Mouse (Mus musculus) forebrain, embryonic 16.5 days (tissue): Measurements from ENCODE around the gene Rem1. TPM values are rescaled to one million over a fixed set of nuclear protein-coding genes. Genes with fewer than 3 reads are reported as not detected.

Experiments used
- ATAC-seq: fragments of 200-750 bp; cut with Nextera tagmentation; 2 replicates; pipeline ENCODE4 v1.8.0; 2017; ENCODE audit warnings: mild to moderate bottlenecking, moderate library complexity
- H3K27ac ChIP-seq: fragments of 300-500 bp; sonication (generic); 2 replicates; pipeline ENCODE4 v1.5.1; 2014; ENCODE audit warnings: low read length, control low read depth
- H3K27me3 ChIP-seq: fragments of 300-500 bp; sonication (generic); replicated peaks from 2 replicates; pipeline ENCODE4 v1.6.1; 2014; ENCODE audit warnings: low read length; ENCODE audit not compliant: control insufficient read depth, insufficient read depth
- H3K36me3 ChIP-seq: fragments of 300-500 bp; sonication (generic); 2 replicates; pipeline ENCODE4 v1.6.1; 2014; ENCODE audit not compliant: control insufficient read depth, insufficient read depth
- H3K4me1 ChIP-seq: fragments of 300-500 bp; sonication (generic); replicated peaks from 2 replicates; pipeline ENCODE4 v1.6.1; 2014; ENCODE audit warnings: low read length; ENCODE audit not compliant: control insufficient read depth, insufficient read depth
- H3K4me2 ChIP-seq: fragments of 300-500 bp; sonication (generic); 2 replicates; pipeline ENCODE4 v1.6.1; 2014; ENCODE audit warnings: mild to moderate bottlenecking, low read length, control low read depth
- H3K4me3 ChIP-seq: fragments of 300-500 bp; sonication (generic); replicated peaks from 2 replicates; pipeline ENCODE4 v1.5.1; 2014; ENCODE audit warnings: mild to moderate bottlenecking, low read length, control low read depth
- H3K9ac ChIP-seq: fragments of 300-500 bp; sonication (generic); replicated peaks from 2 replicates; pipeline ENCODE4 v1.6.1; 2014; ENCODE audit warnings: low read depth, low read length, control low read depth
- H3K9me3 ChIP-seq: fragments of 300-500 bp; sonication (generic); 2 replicates; pipeline ENCODE4 v1.6.1; 2016; ENCODE audit warnings: low read length; ENCODE audit not compliant: control insufficient read depth
- WGBS: fragments of 180-500 bp; shearing (Covaris S2); extraction: QIAGEN DNeasy Blood & Tissue Kit; methylation state at CpG from one replicate; pipeline ENCODE4 v1.1.7; 2014; 5-methylcytosine and 5-hydroxymethylcytosine counted together
- polyA plus RNA-seq: library from polyadenylated mRNA; unstranded; fragments of >200 nt; fragmentation: Nextera tagmentation; extraction: Ambion mirVana; gene quantifications from 2 replicates; pipeline ENCODE4 v1.2.1, GENCODE M21; 2015

The Rem1 gene
- polyA plus RNA-seq, 1 experiment from 2014 or later: 0.32 TPM

DNA sequence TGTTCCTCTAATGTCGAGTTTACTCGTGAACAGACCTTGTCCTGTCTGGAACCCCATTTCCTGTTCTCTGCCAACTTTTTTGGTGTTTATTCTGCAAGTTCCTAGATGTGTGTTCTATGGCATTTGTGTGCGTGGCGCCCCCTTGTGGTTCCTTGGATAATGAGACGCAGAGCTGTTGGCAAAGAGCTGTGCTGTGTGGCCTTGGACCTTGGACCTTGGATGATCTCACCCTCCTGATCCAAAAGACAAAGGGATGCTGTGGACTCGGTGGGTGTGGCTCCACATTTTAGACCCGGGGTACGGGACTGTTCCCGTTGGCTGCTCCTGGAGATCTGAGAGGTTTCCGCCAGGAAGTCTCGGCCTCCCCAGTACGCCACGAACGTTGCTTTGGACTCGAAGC is 22.7 kb upstream of the Rem1 start, which contains the start of gene Defb36:
Gene Defb36 (plus strand): TSS at position 271 of the 400 bp plus-strand sequence.
- no peak for ATAC-seq
- Histone ChIP-seq H3K9ac (no peak within 1 kb of the TSS), H3K27me3 (no peaks in the 10 kb centered on the region), H3K36me3 (no peaks in the 10 kb centered on the region), H3K4me2 (no peak within 1 kb of the TSS), H3K27ac (no peak within 1 kb of the TSS), H3K4me3 (no peak within 1 kb of the TSS), H3K4me1 (no peaks in the 10 kb centered on the region), H3K9me3 (no peaks in the 10 kb centered on the region)
- WGBS: 84% methylated on average over 15 of the region's 15 CpGs

DNA sequence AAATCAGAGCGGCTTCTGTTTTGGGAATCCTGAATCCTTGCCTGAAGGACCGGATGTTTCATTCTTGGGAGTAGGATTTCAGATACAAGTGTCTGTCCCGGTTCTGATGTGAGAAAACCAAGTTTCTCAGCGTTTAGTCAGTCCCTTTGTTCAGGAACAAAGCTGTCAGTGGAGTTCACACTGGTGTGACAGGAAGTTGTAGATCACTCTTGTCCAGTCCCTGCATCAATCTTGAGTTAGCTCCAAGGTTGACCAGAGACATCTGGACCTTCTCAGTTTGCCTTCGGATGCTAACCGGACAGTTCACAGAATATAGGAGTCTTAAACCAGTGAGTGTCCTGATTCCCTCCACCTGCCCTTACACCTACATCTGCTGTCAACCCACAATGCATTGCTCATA is 19.0 kb upstream of the Rem1 start:
- WGBS: 84% methylated on average over 6 of the region's 6 CpGs
- Histone ChIP-seq H3K4me3 (no peak overlapping the region), H3K27me3 (no peaks in the 10 kb centered on the region), H3K27ac (no peak overlapping the region), H3K36me3 (no peaks in the 10 kb centered on the region), H3K9ac (no peak overlapping the region), H3K9me3 (no peaks in the 10 kb centered on the region), H3K4me2 (no peak overlapping the region), H3K4me1 (0 out of 2 replicates have a peak, but pooled peaks cover 2% of the 10 kb centered on the region)
- no peak for ATAC-seq

GRCm38 (mm10) chr2:152608719-152609118 is 18.0 kb upstream of the Rem1 start:
- no peaks in the 10 kb centered on the region for H3K9me3 ChIP-seq
- H3K4me3 ChIP-seq: no peak overlapping the region
- 0 out of 2 replicates have a peak, but pooled peaks cover 2% of the 10 kb centered on the region for H3K4me1 ChIP-seq
- ATAC-seq: no peak
- WGBS: 86% methylated on average over 1 of the region's 1 CpGs
- no peak overlapping the region for H3K4me2 ChIP-seq
- no peaks in the 10 kb centered on the region for H3K36me3 ChIP-seq
- H3K27ac ChIP-seq: no peak overlapping the region
- no peak overlapping the region for H3K9ac ChIP-seq
- no peaks in the 10 kb centered on the region for H3K27me3 ChIP-seq

DNA sequence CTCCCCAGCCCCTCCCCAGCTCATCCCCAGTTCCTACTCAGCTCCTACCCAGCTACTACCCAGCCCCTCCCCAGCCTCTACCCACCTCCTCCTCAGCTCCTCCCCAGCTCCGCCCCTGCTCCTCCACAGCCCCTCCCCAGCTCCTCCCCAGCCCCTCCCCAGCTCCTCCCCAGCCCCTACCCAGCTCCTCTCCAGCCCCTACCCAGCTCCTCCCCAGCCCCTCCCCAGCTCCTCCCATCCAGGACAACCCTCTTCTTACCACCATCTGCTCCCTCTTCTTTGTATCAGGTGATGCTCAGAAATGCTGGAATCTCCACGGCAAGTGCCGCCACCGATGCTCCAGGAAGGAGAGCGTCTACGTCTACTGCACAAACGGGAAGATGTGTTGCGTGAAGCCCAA is 14.6 kb upstream of the Rem1 start:
- Histone ChIP-seq H3K36me3 (no peaks in the 10 kb centered on the region), H3K27me3 (no peaks in the 10 kb centered on the region), H3K4me3 (no peak overlapping the region), H3K4me1 (0 out of 2 replicates have a peak, but pooled peaks cover 2% of the 10 kb centered on the region), H3K9ac (no peak overlapping the region), H3K4me2 (no peak overlapping the region), H3K9me3 (no peaks in the 10 kb centered on the region), H3K27ac (no peak overlapping the region)
- no peak for ATAC-seq
- 28% methylated on average over 8 of the region's 8 CpGs for WGBS

DNA sequence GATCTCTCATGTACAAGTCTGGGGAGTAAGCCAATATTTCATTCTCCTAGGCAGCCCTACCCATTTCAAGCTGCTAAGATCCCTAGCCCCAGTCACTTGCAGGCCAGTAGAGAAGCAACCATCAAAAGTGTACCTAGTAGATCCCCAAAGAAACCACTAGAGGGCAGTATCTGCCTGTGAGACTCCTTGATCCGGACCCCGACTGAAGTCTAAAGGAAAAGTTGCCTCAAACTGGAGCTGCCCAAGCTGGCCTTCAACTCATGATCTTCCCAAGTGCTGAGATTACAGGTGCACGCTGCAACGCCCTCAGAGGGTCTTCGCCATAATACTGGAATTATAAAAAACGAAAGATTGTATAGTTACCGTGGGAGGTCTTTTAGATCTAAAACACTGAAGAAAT is 11.2 kb upstream of the Rem1 start:
- no peak overlapping the region for H3K4me3 ChIP-seq
- H3K9me3 ChIP-seq: no peaks in the 10 kb centered on the region
- no peak overlapping the region for H3K27ac ChIP-seq
- H3K36me3 ChIP-seq: no peaks in the 10 kb centered on the region
- H3K9ac ChIP-seq: no peak overlapping the region
- no peaks in the 10 kb centered on the region for H3K27me3 ChIP-seq
- 0 out of 2 replicates have a peak, but pooled peaks cover 2% of the 10 kb centered on the region for H3K4me1 ChIP-seq
- 9% methylated on average over 7 of the region's 7 CpGs for WGBS
- peak; percentile 79 for ATAC-seq
- no peak overlapping the region for H3K4me2 ChIP-seq

GRCm38 (mm10) chr2:152616470-152616869 is 10.3 kb upstream of the Rem1 start:
- Histone ChIP-seq H3K27ac (no peak overlapping the region), H3K27me3 (no peaks in the 10 kb centered on the region), H3K4me2 (no peak overlapping the region), H3K9ac (no peak overlapping the region), H3K9me3 (no peaks in the 10 kb centered on the region), H3K4me3 (no peak overlapping the region), H3K36me3 (no peaks in the 10 kb centered on the region), H3K4me1 (0 out of 2 replicates have a peak, but pooled peaks cover 2% of the 10 kb centered on the region)
- WGBS: 84% methylated on average over 6 of the region's 6 CpGs
- ATAC-seq: no peak

GRCm38 (mm10) chr2:152617374-152617773 is 9.4 kb upstream of the Rem1 start:
- Histone ChIP-seq H3K4me1 (no peaks in the 10 kb centered on the region), H3K9me3 (no peaks in the 10 kb centered on the region), H3K9ac (no peak overlapping the region), H3K4me2 (no peak overlapping the region), H3K27me3 (no peaks in the 10 kb centered on the region), H3K27ac (no peak overlapping the region), H3K4me3 (no peak overlapping the region), H3K36me3 (no peaks in the 10 kb centered on the region)
- WGBS: 58% methylated on average over 5 of the region's 5 CpGs
- no peak for ATAC-seq

GRCm38 (mm10) chr2:152620367-152621134 is 6.2 kb upstream of the Rem1 start:
- Histone ChIP-seq H3K9ac (no peak overlapping the region), H3K27me3 (peaks cover 3% of the 10 kb centered on the region; the same call in 1 of the 2 replicates), H3K27ac (no peak overlapping the region), H3K4me3 (no peak overlapping the region), H3K4me1 (no peaks in the 10 kb centered on the region), H3K9me3 (no peaks in the 10 kb centered on the region), H3K36me3 (no peaks in the 10 kb centered on the region), H3K4me2 (no peak overlapping the region)
- ATAC-seq: no peak
- 77% methylated on average over 9 of the region's 9 CpGs for WGBS

GRCm38 (mm10) chr2:152622151-152622550 is 4.6 kb upstream of the Rem1 start:
- Histone ChIP-seq H3K4me1 (peaks cover 8% of the 10 kb centered on the region), H3K27me3 (peaks cover 16% of the 10 kb centered on the region), H3K9me3 (no peaks in the 10 kb centered on the region), H3K4me2 (no peak overlapping the region), H3K4me3 (no peak overlapping the region), H3K9ac (no peak overlapping the region), H3K36me3 (no peaks in the 10 kb centered on the region), H3K27ac (no peak overlapping the region)
- 92% methylated on average over 13 of the region's 13 CpGs for WGBS
- ATAC-seq: no peak
